Mouse (Mus musculus) MEL (cell line): ENCODE data around the gene Prcd. TPM values are rescaled to one million over a fixed set of nuclear protein-coding genes. Genes with fewer than 3 reads are reported as not detected.

Experiments used
- DNase-seq: peaks from one replicate; pipeline ENCODE4 v3.0.0; 2011; ENCODE audit warnings: low read depth, low spot score
- H3K27ac ChIP-seq: 2 replicates; pipeline ENCODE4 v1.5.1; 2012; ENCODE audit warnings: low read depth, mild to moderate bottlenecking, control low read depth, low read length, moderate library complexity; ENCODE audit not compliant: control insufficient read depth
- H3K27me3 ChIP-seq, 2 experiments: fragments of 150-350 bp in 1 of 2; sonication (generic) in 1 of 2; 2 replicates each; pipeline ENCODE4 v1.6.1; 2012; ENCODE audit warnings: low read length in 2 of 2, mild to moderate bottlenecking in 2 of 2, improper control_type of control experiment in 1 of 2, moderate library complexity in 1 of 2; ENCODE audit not compliant: insufficient read depth in 2 of 2, control insufficient read depth in 1 of 2
- H3K36me3 ChIP-seq, 2 experiments: 2 replicates each; pipeline ENCODE4 v1.6.1; 2012 to 2014; ENCODE audit warnings: low read length in 2 of 2, improper control_type of control experiment in 1 of 2, inconsistent platforms in 1 of 2, mild to moderate bottlenecking in 1 of 2; ENCODE audit not compliant: insufficient read depth in 2 of 2, control insufficient read depth in 1 of 2
- H3K4me1 ChIP-seq, 2 experiments: fragments of 150-350 bp in 1 of 2; sonication (generic) in 1 of 2; 2 replicates each; pipeline ENCODE4 v1.6.1; 2012; ENCODE audit warnings: low read length in 2 of 2, improper control_type of control experiment in 1 of 2, mild to moderate bottlenecking in 1 of 2; ENCODE audit not compliant: insufficient read depth in 2 of 2, control insufficient read depth in 1 of 2
- H3K4me3 ChIP-seq, 2 experiments: fragments of 150-350 bp in 1 of 2; sonication (generic) in 1 of 2; 2 replicates each; pipeline ENCODE4 v1.5.1; 2012; ENCODE audit warnings: low read depth in 2 of 2, low read length in 2 of 2, mild to moderate bottlenecking in 2 of 2, moderate library complexity in 2 of 2, control low read depth in 1 of 2, improper control_type of control experiment in 1 of 2; ENCODE audit not compliant: control insufficient read depth in 1 of 2, insufficient read depth in 1 of 2
- H3K79me2 ChIP-seq: 2 replicates; pipeline ENCODE4 v1.6.1; 2012; ENCODE audit warnings: mild to moderate bottlenecking, low read length, moderate library complexity; ENCODE audit not compliant: control insufficient read depth, poor library complexity, insufficient read depth
- H3K9ac ChIP-seq: 2 replicates; pipeline ENCODE4 v1.6.1; 2012; ENCODE audit warnings: low read depth, mild to moderate bottlenecking, control low read depth, low read length, moderate library complexity; ENCODE audit not compliant: control insufficient read depth, poor library complexity, severe bottlenecking
- H3K9me3 ChIP-seq: fragments of 150-350 bp; sonication (generic); replicated peaks from 2 replicates; pipeline ENCODE4 v1.6.1; 2012; ENCODE audit warnings: mild to moderate bottlenecking, low read length, improper control_type of control experiment, moderate library complexity; ENCODE audit not compliant: insufficient read depth
- BHLHE40 ChIP-seq: IDR thresholded peaks from 2 replicates; pipeline ENCODE4 v1.6.1; 2012; ENCODE audit warnings: low read depth, mild to moderate bottlenecking, inconsistent platforms, low read length, improper control_type of control experiment, borderline replicate concordance
- CTCF ChIP-seq, 3 experiments: IDR thresholded peaks in 2 of 3; conservative IDR thresholded peaks in 1 of 3; 2 replicates each; pipeline ENCODE4 v1.5.1; 2011 to 2012; ENCODE audit warnings: low read length in 3 of 3, low read depth in 2 of 3, mild to moderate bottlenecking in 2 of 3, improper control_type of control experiment in 1 of 3, inconsistent platforms in 1 of 3, mixed read lengths in 1 of 3, moderate library complexity in 1 of 3; ENCODE audit not compliant: control insufficient read depth in 1 of 3, insufficient read depth in 1 of 3, poor library complexity in 1 of 3, severe bottlenecking in 1 of 3
- ELF1 ChIP-seq: IDR thresholded peaks from 2 replicates; pipeline ENCODE4 v1.6.1; 2014; ENCODE audit warnings: low read depth, mild to moderate bottlenecking, inconsistent platforms, low read length, improper control_type of control experiment, moderate library complexity
- EP300 ChIP-seq, 2 experiments: IDR thresholded peaks; 2 replicates each; pipeline ENCODE4 v1.6.1; 2011; ENCODE audit warnings: improper control_type of control experiment in 2 of 2, low read length in 2 of 2, low read depth in 1 of 2, mild to moderate bottlenecking in 1 of 2
- GABPA ChIP-seq: IDR thresholded peaks from 2 replicates; pipeline ENCODE4 v1.6.1; 2012; ENCODE audit warnings: low read depth, mild to moderate bottlenecking, inconsistent platforms, low read length, improper control_type of control experiment, moderate library complexity
- KAT2A ChIP-seq: conservative IDR thresholded peaks from 2 replicates; pipeline ENCODE4 v1.6.1; 2012; ENCODE audit warnings: low read depth, low read length, improper control_type of control experiment, inconsistent platforms
- MAX ChIP-seq: IDR thresholded peaks from 2 replicates; pipeline ENCODE4 v1.6.1; 2011; ENCODE audit warnings: low read length, improper control_type of control experiment
- MAZ ChIP-seq: IDR thresholded peaks from 2 replicates; pipeline ENCODE4 v1.6.1; 2012; ENCODE audit warnings: low read depth, mild to moderate bottlenecking, inconsistent platforms, low read length, improper control_type of control experiment
- MEF2A ChIP-seq: IDR thresholded peaks from 2 replicates; pipeline ENCODE4 v1.6.1; 2014; ENCODE audit warnings: low read depth, mild to moderate bottlenecking, inconsistent platforms, low read length, improper control_type of control experiment; ENCODE audit not compliant: poor library complexity, insufficient replicate concordance, severe bottlenecking; ENCODE audit errors: extremely low read depth
- MXI1 ChIP-seq: IDR thresholded peaks from 2 replicates; pipeline ENCODE4 v1.6.1; 2011; ENCODE audit warnings: mild to moderate bottlenecking, low read depth, low read length, improper control_type of control experiment
- MYC ChIP-seq: IDR thresholded peaks from 2 replicates; pipeline ENCODE4 v1.6.1; 2011; ENCODE audit warnings: low read depth, mild to moderate bottlenecking, low read length, improper control_type of control experiment, moderate library complexity
- NELFE ChIP-seq: IDR thresholded peaks from 2 replicates; pipeline ENCODE4 v1.6.1; 2011; ENCODE audit warnings: low read depth, low read length, improper control_type of control experiment
- POLR2A ChIP-seq, 2 experiments: IDR thresholded peaks; 2 replicates each; pipeline ENCODE4 v1.6.1; 2011 to 2012; ENCODE audit warnings: low read length in 2 of 2, mild to moderate bottlenecking in 2 of 2, control low read depth in 1 of 2, improper control_type of control experiment in 1 of 2, low read depth in 1 of 2, moderate library complexity in 1 of 2; ENCODE audit not compliant: control insufficient read depth in 1 of 2, insufficient read depth in 1 of 2, poor library complexity in 1 of 2
- POLR2AphosphoS2 ChIP-seq: IDR thresholded peaks from 2 replicates; pipeline ENCODE4 v1.6.1; 2011; ENCODE audit warnings: low read length, improper control_type of control experiment
- POLR2AphosphoS5 ChIP-seq: IDR thresholded peaks from 2 replicates; pipeline ENCODE4 v1.6.1; 2012; ENCODE audit warnings: low read depth, borderline replicate concordance, mild to moderate bottlenecking, inconsistent platforms, low read length, moderate library complexity, mixed read lengths
- RAD21 ChIP-seq: IDR thresholded peaks from 2 replicates; pipeline ENCODE4 v1.6.1; 2011; ENCODE audit warnings: mild to moderate bottlenecking, low read depth, low read length, improper control_type of control experiment
- SIN3A ChIP-seq: IDR thresholded peaks from 2 replicates; pipeline ENCODE4 v1.6.1; 2012; ENCODE audit warnings: low read length, improper control_type of control experiment, inconsistent platforms
- SMC3 ChIP-seq: IDR thresholded peaks from 2 replicates; pipeline ENCODE4 v1.6.1; 2011; ENCODE audit warnings: low read depth, low read length, improper control_type of control experiment
- TBP ChIP-seq: IDR thresholded peaks from 2 replicates; pipeline ENCODE4 v1.8.0; 2011; ENCODE audit warnings: low read depth, low read length, improper control_type of control experiment
- TCF12 ChIP-seq: IDR thresholded peaks from 2 replicates; pipeline ENCODE4 v1.6.1; 2014; ENCODE audit warnings: low read depth, mild to moderate bottlenecking, inconsistent platforms, low read length, improper control_type of control experiment, moderate library complexity
- ZC3H11A ChIP-seq: IDR thresholded peaks from 2 replicates; pipeline ENCODE4 v1.6.1; 2012; ENCODE audit warnings: low read depth, mild to moderate bottlenecking, inconsistent platforms, low read length, improper control_type of control experiment
- ZNF384 ChIP-seq: IDR thresholded peaks from 2 replicates; pipeline ENCODE4 v1.6.1; 2012; ENCODE audit warnings: low read depth, mild to moderate bottlenecking, inconsistent platforms, low read length, improper control_type of control experiment
- polyA plus RNA-seq, 2 experiments: library from polyadenylated mRNA; stranded (reverse) in 1 of 2; unstranded in 1 of 2; fragments of >175 nt in 1 of 2; fragments of >200 nt in 1 of 2; gene quantifications; 2 replicates each; pipeline versions ENCODE4 v1.2.1 to v1.2.4; 2012; ENCODE audit warnings: low replicate concordance in 2 of 2, low read depth in 1 of 2; ENCODE audit not compliant: insufficient read length in 2 of 2, insufficient read depth in 1 of 2, missing spikeins in 1 of 2
- total RNA-seq: library from RNA; depleted of rRNA; stranded (reverse); fragments of 300-350 nt; gene quantifications from 2 replicates; pipeline ENCODE4 v1.2.3, GENCODE M21; 2012

Prcd gene
- total and polyA plus RNA-seq, 3 experiments: 44.4 to 72.2 TPM; not detected in 1

- Histone ChIP-seq H3K27ac (no peak overlapping the region; the same call in 1 of the 2 replicates), H3K4me1 (peaks cover 25 to 69% of the 10 kb centered on the region in 2 experiments), H3K36me3 (peaks cover 0 to 29% of the 10 kb centered on the region in 2 experiments; a peak in 2 of 4 replicates)
These were observed 32.1 kb upstream of the Prcd start for GRCm38 (mm10) chr11:116621258-116621704.

GRCm38 (mm10) chr11:116623281-116624124, 29.8 kb upstream of the Prcd start:
- peak; percentile 48; the same call in 1 of the 2 replicates for TF ChIP-seq MXI1
- TF ChIP-seq GABPA: no peak
- TF ChIP-seq CTCF (IDR thresholded peaks at IDR 0.05 in 2 of 3, conservative IDR thresholded peaks at IDR 0.05 in 1 of 3; ENCODE audit: control insufficient read depth in 1 of 3, insufficient read depth in 1 of 3, low read depth in 2 of 3, low read length in 3 of 3, poor library complexity in 1 of 3, severe bottlenecking in 1 of 3): peak in 2 of 3 experiments; percentile 14 to 33; a peak in 1 of 6 replicates
- TF ChIP-seq ZNF384: no peak
- TF ChIP-seq SIN3A: peak; percentile 29; the same call in 1 of the 2 replicates
- TF ChIP-seq SMC3: 0 out of 2 replicates have a peak, but pooled peaks have one; percentile 23
- Histone ChIP-seq H3K36me3 (peaks cover 0 to 23% of the 10 kb centered on the region in 2 experiments; a peak in 2 of 4 replicates), H3K4me3 (peak overlapping the region; percentile 68 to 91), H3K9ac (peak overlapping the region; percentile 70), H3K4me1 (peaks cover 22 to 64% of the 10 kb centered on the region in 2 experiments), H3K27ac (peak overlapping the region; percentile 2; the same call in 1 of the 2 replicates), H3K9me3 (no peaks in the 10 kb centered on the region), H3K79me2 (peaks cover 6% of the 10 kb centered on the region; the same call in 1 of the 2 replicates), H3K27me3 (no peaks in the 10 kb centered on the region)
- peak; percentile 69 for DNase-seq

More at GRCm38 (mm10) chr11:116621258-116621704, 32.1 kb upstream of the Prcd start:
- H3K27me3 ChIP-seq: no peaks in the 10 kb centered on the region
- no peak overlapping the region for H3K9ac ChIP-seq
- TF ChIP-seq POLR2AphosphoS5: no peak
- TF ChIP-seq RAD21: no peak
- TF ChIP-seq TBP: no peak
- no peak for TF ChIP-seq POLR2AphosphoS2
- TF ChIP-seq POLR2A (IDR thresholded peaks at IDR 0.05; ENCODE audit: control insufficient read depth in 1 of 2, insufficient read depth in 1 of 2, low read depth in 1 of 2, low read length in 2 of 2, poor library complexity in 1 of 2): no peak
- TF ChIP-seq EP300 (IDR thresholded peaks at IDR 0.05; ENCODE audit: low read depth in 1 of 2, low read length in 2 of 2): no peak
- no peak for TF ChIP-seq MAX
- TF ChIP-seq MAZ: no peak
- no peak for TF ChIP-seq ZC3H11A
- no peak for TF ChIP-seq NELFE
- no peak for TF ChIP-seq KAT2A
- no peak for TF ChIP-seq ELF1
- TF ChIP-seq MEF2A: no peak
- no peak for TF ChIP-seq BHLHE40
- TF ChIP-seq TCF12: no peak
- TF ChIP-seq MYC: no peak
- DNase-seq: no peak
- no peaks in the 10 kb centered on the region for H3K9me3 ChIP-seq
- H3K4me3 ChIP-seq: no peak overlapping the region
- H3K79me2 ChIP-seq: peaks cover 6% of the 10 kb centered on the region
